Mouse (Mus musculus): Measurements from ENCODE around the gene Pklr. TPM values are rescaled to one million over a fixed set of nuclear protein-coding genes. Genes with fewer than 3 reads are reported as not detected.

Pklr gene
- polyA plus RNA-seq (2017; shearing (Covaris generic)): not detected

GRCm38 (mm10) chr3:89135958-89136357 is at the start of gene Pklr:
Gene Pklr, plus strand, starts transcription at chr3:89136142.

GRCm38 (mm10) chr3:89093175-89093574 is 42.8 kb upstream of the Pklr start, which contains the start of gene Rusc1:
Gene Rusc1, minus strand, starts transcription at chr3:89093311.

GRCm38 (mm10) chr3:89100811-89101210 is 35.1 kb upstream of the Pklr start, which contains the start of gene Gm43738:
Gene Gm43738, minus strand, starts transcription at chr3:89101099.

GRCm38 (mm10) chr3:89101812-89102494 is 34.0 kb upstream of the Pklr start, which contains the start of gene Fdps:
Gene Fdps, minus strand, starts transcription at chr3:89101959.

GRCm38 (mm10) chr3:89159616-89160344 is 23.8 kb downstream of the Pklr start, which contains the start of gene Hcn3:
Gene Hcn3, minus strand, starts transcription at chr3:89160196.

GRCm38 (mm10) chr3:89164506-89165267 is 28.7 kb downstream of the Pklr start, which contains the start of gene Clk2:
Gene Clk2, plus strand, starts transcription at chr3:89164795.

GRCm38 (mm10) chr3:89177242-89178106 is 41.5 kb downstream of the Pklr start, which contains the start of gene Scamp3:
Gene Scamp3, plus strand, starts transcription at chr3:89177473.

GRCm38 (mm10) chr3:89183058-89183958 is 47.4 kb downstream of the Pklr start, which contains the start of gene Fam189b:
Gene Fam189b, plus strand, starts transcription at chr3:89183143.

Other genes starting within 250 kb of the Pklr start
- 41.5 TPM for gene Msto1, start 222.1 kb upstream of the Pklr start, polyA plus RNA-seq (2017; shearing (Covaris generic))
- 41.7 TPM for gene Ash1l, start 185.5 kb upstream of the Pklr start, polyA plus RNA-seq (2017; shearing (Covaris generic))
- gene Dap3, start 185.0 kb upstream of the Pklr start, polyA plus RNA-seq (2017; shearing (Covaris generic)): 161 TPM
- 50.1 TPM for gene Rusc1, start 42.8 kb upstream of the Pklr start, polyA plus RNA-seq (2017; shearing (Covaris generic))
- gene Gm43738, start 35.0 kb upstream of the Pklr start, polyA plus RNA-seq (2017; shearing (Covaris generic)): not detected
- gene Fdps, start 34.2 kb upstream of the Pklr start, polyA plus RNA-seq (2017; shearing (Covaris generic)): 83.7 TPM
- 0.77 TPM for gene Hcn3, start 24.1 kb downstream of the Pklr start, polyA plus RNA-seq (2017; shearing (Covaris generic))
- gene Clk2, start 28.7 kb downstream of the Pklr start, polyA plus RNA-seq (2017; shearing (Covaris generic)): 37.4 TPM
- 321 TPM for gene Scamp3, start 41.3 kb downstream of the Pklr start, polyA plus RNA-seq (2017; shearing (Covaris generic))
- 277 TPM for gene Fam189b, start 47.0 kb downstream of the Pklr start, polyA plus RNA-seq (2017; shearing (Covaris generic))
- 145 TPM for gene Gba, start 66.8 kb downstream of the Pklr start, polyA plus RNA-seq (2017; shearing (Covaris generic))
- gene Thbs3, start 79.0 kb downstream of the Pklr start, polyA plus RNA-seq (2017; shearing (Covaris generic)): 1.9 TPM
- 142 TPM for gene Mtx1, start 90.9 kb downstream of the Pklr start, polyA plus RNA-seq (2017; shearing (Covaris generic))
- gene Muc1, start 92.9 kb downstream of the Pklr start, polyA plus RNA-seq (2017; shearing (Covaris generic)): 2.4 TPM
- gene Krtcap2, start 109.8 kb downstream of the Pklr start, polyA plus RNA-seq (2017; shearing (Covaris generic)): 262 TPM
- gene Trim46, start 110.2 kb downstream of the Pklr start, polyA plus RNA-seq (2017; shearing (Covaris generic)): 6.1 TPM
- 107 TPM for gene Dpm3, start 123.2 kb downstream of the Pklr start, polyA plus RNA-seq (2017; shearing (Covaris generic))
- gene Slc50a1, start 134.4 kb downstream of the Pklr start, polyA plus RNA-seq (2017; shearing (Covaris generic)): 284 TPM
- not detected for gene Efna1, start 145.0 kb downstream of the Pklr start, polyA plus RNA-seq (2017; shearing (Covaris generic))
- gene Efna3, start 186.8 kb downstream of the Pklr start, polyA plus RNA-seq (2017; shearing (Covaris generic)): not detected
- 0.84 TPM for gene Efna4, start 201.9 kb downstream of the Pklr start, polyA plus RNA-seq (2017; shearing (Covaris generic))
- gene Adam15, start 213.9 kb downstream of the Pklr start, polyA plus RNA-seq (2017; shearing (Covaris generic)): 18.6 TPM
- 0.12 TPM for gene Dcst2, start 225.8 kb downstream of the Pklr start, polyA plus RNA-seq (2017; shearing (Covaris generic))
- gene Dcst1, start 229.1 kb downstream of the Pklr start, polyA plus RNA-seq (2017; shearing (Covaris generic)): 0.74 TPM